Mouse (Mus musculus) Muller cell, postnatal 12 days (primary cell): Measurements from ENCODE around the gene Gm13276.
"Not testable (repeated sequence)": the region's sequence is repeated elsewhere in the genome, so short reads cannot be mapped to it uniquely, and the experiment has no call there.

Experiments used
- DNase-seq: peaks from one replicate; pipeline ENCODE4 v3.0.0-alpha.2; 2015; ENCODE audit errors: inconsistent ontology term

Gm13276 gene

DNA sequence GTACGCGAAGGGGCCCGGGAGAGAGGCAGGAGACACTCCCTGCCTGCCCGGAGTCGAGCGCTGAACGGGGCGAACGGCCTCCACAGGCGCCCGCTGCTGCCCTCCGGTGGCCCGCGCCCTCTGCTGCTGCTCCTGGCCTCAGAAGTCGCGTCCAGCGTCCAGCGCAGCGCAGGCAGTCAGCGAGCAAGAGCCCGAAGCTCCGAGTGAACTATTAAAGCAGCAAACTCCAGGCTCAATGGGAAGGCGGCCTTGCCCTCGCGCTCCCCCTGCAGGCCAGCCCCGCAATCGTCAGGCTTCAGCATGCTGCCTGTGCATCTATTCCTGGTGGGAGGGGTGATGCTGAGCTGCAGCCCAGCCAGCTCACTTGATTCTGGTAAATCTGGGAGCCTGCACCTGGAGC lies at the start of gene Gm13276:
Gm13276 (plus strand) TSS at position 301 of the 400 bp plus-strand sequence.
- DNase-seq: not testable (repeated sequence)

DNA sequence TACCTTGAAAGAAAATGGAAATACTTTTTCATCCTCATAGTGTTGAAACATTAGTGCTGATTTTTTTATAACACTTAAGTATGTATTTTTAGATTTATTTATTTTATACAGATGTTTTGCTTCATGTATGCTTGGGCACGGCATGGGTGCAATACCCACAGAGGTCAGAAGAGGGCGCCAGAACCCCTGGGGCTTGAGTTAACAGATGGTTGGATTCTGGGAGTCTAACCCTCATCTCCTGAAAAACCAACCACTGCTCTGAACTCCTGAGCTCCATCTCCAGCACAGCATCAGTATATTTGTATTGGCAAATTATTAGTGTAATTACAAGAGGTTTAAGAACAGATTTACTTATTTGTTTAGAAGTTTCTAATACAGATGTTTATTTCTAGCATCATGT lies 47.0 kb upstream of the Gm13276 start:
- peak; percentile 53 for DNase-seq

- no peak for DNase-seq
Measured at GRCm38 (mm10) chr4:88739036-88739435, 46.5 kb upstream of the Gm13276 start.

- DNase-seq: no peak
Measured at GRCm38 (mm10) chr4:88741426-88741825, 44.1 kb upstream of the Gm13276 start.

- no peak for DNase-seq
Measured at GRCm38 (mm10) chr4:88742771-88743371, 42.6 kb upstream of the Gm13276 start.

DNA sequence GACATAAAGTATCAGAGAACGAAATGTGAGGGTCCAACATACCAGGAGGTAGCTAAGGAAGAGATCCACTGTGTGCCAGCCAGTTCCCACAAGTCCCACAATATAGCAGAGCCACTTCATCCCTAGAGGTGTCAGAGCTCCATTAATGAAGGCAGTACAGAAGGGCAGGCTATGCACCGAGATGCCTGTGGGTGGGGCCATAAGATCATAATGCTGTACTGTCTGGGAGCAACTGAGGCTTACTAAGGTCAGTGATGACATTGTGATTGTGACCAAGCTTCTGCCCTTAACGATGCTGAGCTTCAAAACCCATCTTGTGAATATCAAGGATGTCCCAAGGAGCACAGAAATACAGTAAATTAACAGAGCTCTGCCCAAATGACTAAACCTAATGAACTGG lies 41.3 kb upstream of the Gm13276 start:
- no peak for DNase-seq

- DNase-seq: no peak
Measured at GRCm38 (mm10) chr4:88749926-88750325, 35.6 kb upstream of the Gm13276 start.

DNA sequence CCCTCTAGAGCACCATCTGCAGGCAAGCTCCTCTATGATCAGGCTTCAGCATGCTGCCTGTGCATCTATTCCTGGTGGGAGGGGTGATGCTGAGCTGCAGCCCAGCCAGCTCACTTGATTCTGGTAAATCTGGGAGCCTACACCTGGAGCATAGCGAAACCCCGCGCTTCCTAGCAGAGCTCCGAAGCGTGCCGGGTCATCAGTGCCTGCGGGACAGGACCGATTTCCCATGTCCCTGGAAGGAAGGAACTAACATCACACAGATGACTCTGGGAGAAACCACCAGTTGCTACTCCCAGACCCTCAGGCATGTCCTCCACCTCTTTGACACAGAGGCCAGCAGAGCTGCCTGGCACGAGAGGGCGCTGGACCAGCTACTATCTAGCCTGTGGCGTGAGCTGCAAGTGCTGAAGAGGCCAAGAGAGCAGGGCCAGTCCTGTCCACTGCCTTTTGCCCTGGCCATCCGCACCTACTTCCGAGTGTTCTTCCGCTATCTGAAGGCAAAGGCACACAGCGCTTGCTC lies 30.6 kb upstream of the Gm13276 start, which contains the start of gene Gm13271:
Gm13271 (plus strand) TSS at position 51 of the 523 bp plus-strand sequence.
- DNase-seq: not testable (repeated sequence)

DNA sequence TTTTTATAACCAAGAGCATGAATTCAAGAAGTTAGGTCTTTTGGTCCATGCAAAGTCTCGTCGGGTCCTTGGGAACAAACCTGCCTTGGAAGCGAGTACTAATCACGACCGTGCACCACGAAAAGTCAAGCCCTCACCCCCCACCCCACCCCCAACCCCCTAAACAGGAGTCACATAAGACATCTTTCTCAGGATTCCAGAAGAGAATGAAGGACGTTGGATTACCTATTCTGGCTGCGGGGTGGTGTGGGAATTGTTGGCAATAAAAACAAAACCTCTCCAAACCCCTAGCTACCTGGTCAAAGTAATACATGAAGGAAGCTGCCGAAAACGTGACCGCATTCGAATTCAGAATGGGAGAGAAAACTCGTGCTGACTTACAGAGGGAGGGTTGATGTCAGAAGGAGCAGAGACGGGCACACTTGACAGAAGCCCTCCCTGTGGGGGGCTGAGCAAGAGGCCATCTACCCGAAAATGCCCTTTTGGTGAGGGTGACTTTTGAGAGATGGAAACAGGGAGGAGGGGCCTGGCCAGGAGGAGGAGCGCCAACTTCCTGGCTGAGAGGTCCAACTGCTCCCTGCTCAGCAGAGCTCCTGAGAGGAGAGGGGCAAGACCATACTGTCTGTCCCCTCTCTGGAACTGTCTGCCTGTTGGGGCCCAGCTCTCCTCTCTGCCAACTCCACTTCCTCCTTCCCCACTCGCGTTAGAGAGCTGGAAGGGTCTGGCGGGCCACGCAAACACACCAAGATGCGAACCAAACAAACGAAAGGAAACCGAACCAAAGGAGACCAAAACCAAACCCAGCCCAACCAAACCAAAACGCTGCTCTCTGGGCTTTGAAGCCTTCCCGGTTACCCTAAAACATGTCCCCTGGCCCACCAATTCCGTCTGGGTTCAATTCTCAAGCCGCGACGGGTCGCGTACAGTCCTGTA lies 28.7 kb upstream of the Gm13276 start:
- DNase-seq: peak; percentile 47

DNA sequence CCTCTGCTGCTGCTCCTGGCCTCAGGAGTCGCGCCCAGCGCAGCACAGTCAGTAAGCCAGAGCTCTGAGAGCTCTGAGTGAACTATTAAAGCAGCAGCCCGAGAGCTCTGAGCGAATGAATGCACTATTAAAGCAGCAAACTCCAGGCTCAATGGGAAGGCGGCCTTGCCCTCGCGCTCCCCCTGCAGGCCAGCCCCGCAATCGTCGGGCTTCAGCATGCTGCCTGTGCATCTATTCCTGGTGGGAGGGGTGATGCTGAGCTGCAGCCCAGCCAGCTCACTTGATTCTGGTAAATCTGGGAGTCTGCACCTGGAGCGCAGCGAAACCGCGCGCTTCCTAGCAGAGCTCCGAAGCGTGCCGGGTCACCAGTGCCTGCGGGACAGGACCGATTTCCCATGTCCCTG lies 27.9 kb upstream of the Gm13276 start:
- peak; percentile 91 for DNase-seq

DNA sequence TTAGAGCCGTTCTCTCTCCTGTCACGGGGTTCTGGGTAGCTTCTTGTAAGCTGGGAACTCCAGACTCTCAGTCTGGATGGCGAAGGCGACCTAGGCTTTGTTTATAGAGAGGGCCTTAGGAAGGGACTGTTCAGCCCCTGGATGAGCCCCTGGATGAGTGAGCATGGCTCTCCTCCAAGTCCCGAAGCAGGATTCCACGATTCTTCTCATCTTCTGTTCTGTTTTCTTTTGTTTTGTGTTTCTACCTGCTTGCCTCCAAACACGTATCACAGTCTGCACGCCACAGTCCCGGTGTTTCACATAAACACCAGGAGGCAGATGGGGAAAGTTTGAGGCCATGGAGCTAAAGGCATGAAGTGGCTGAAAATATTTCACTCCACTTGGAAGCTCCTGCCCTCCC lies 26.8 kb upstream of the Gm13276 start:
- not testable (repeated sequence) for DNase-seq

DNA sequence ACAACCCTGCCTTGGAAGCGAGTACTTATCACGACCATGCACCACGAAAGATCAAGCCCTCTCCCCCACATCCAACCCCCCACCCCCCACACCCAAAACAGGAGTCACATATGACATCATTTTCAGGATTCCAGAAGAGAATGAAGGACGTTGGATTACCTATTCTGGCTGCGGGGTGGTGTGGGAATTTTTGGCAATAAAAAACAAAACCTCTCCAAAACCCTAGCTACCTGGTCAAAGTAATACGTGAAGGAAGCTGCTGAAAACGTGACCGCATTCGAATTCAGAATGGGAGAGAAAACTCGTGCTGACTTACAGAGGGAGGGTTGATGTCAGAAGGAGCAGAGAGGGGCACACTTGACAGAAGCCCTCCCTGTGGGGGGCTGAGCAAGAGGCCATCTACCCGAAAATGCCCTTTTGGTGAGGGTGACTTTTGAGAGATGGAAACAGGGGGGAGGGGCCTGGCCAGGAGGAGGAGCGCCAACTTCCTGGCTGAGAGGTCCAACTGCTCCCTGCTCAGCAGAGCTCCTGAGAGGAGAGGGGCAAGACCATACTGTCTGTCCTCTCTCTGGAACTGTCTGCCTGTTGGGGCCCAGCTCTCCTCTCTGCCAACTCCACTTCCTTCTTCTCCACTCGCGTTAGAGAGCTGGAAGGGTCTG lies 25.8 kb upstream of the Gm13276 start, which contains the start of gene Gm13283:
Gm13283 (plus strand) TSS at position 510 of the 659 bp plus-strand sequence.
- DNase-seq: not testable (repeated sequence)

DNA sequence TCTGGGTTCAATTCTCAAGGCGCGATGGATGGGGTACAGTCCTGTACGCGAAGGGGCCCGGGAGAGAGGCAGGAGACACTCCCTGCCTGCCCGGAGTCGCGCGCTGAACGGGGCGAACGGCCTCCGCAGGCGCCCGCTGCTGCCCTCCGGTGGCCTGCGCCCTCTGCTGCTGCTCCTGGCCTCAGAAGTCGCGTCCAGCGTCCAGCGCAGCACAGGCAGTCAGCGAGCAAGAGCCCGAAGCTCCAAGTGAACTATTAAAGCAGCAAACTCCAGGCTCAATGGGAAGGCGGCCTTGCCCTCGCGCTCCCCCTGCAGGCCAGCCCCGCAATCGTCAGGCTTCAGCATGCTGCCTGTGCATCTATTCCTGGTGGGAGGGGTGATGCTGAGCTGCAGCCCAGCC lies 25.1 kb upstream of the Gm13276 start:
- peak; percentile 74 for DNase-seq

DNA sequence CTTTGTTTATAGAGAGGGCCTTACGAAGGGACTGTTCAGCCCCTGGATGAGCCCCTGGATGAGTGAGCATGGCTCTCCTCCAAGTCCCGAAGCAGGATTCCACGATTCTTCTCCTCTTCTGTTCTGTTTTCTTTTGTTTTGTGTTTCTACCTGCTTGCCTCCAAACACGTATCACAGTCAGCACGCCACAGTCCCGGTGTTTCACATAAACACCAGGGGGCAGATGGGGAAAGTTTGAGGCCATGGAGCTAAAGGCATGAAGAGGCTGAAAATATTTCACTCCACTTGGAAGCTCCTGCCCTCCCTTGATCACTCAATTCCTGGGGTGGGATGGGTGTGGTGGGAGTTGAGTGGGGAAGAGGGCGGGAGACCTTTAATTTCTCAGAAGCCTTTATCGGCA lies 23.7 kb upstream of the Gm13276 start:
- DNase-seq: not testable (repeated sequence)

- DNase-seq: not testable (repeated sequence)
Measured at GRCm38 (mm10) chr4:88762341-88762740, 23.2 kb upstream of the Gm13276 start.

DNA sequence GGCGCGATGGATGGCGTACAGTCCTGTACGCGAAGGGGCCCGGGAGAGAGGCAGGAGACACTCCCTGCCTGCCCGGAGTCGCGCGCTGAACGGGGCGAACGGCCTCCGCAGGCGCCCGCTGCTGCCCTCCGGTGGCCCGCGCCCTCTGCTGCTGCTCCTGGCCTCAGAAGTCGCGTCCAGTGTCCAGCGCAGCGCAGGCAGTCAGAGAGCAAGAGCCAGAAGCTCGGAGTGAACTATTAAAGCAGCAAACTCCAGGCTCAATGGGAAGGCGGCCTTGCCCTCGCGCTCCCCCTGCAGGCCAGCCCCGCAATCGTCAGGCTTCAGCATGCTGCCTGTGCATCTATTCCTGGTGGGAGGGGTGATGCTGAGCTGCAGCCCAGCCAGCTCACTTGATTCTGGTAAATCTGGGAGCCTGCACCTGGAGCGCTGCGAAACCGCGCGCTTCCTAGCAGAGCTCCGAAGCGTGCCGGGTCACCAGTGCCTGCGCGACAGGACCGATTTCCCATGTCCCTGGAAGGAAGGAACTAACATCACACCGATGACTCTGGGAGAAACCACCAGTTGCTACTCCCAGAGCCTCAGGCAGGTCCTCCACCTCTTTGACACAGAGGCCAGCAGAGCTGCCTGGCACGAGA lies 22.0 kb upstream of the Gm13276 start:
- peak; percentile 76 for DNase-seq

GRCm38 (mm10) chr4:88773534-88773933 lies 12.0 kb upstream of the Gm13276 start, which contains the start of gene Gm13290:
Gm13290 (plus strand) TSS chr4:88773834.
- not testable (repeated sequence) for DNase-seq

GRCm38 (mm10) chr4:88776622-88777021 lies 8.9 kb upstream of the Gm13276 start, which contains the start of gene Gm13289:
Gm13289 (plus strand) TSS chr4:88776922.
- not testable (repeated sequence) for DNase-seq

DNA sequence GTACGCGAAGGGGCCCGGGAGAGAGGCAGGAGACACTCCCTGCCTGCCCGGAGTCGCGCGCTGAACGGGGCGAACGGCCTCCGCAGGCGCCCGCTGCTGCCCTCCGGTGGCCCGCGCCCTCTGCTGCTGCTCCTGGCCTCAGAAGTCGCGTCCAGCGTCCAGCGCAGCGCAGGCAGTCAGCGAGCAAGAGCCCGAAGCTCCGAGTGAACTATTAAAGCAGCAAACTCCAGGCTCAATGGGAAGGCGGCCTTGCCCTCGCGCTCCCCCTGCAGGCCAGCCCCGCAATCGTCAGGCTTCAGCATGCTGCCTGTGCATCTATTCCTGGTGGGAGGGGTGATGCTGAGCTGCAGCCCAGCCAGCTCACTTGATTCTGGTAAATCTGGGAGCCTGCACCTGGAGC lies 6.0 kb upstream of the Gm13276 start, which contains the start of gene Gm13272:
Gm13272 (plus strand) TSS at position 301 of the 400 bp plus-strand sequence.
- not testable (repeated sequence) for DNase-seq

DNA sequence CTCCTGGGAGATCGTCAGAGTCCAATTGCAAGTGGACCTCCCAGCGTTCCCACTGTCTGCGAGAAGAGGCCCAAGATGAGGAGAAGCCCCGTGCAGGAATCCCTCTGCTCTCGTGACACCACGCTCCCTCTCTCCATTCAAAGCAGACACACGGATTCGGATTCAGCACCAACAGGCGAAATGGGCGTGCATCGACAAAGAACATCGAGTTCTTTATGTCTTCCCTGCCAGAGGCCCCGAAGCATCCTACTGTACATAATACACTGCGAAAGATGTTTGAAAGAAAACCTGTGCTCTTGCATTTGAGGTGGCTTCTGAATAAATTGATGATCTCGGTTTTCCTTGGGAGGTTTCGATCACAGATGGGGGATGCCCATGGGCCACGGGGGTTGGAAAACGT lies 5.2 kb upstream of the Gm13276 start:
- not testable (repeated sequence) for DNase-seq

GRCm38 (mm10) chr4:88781831-88782230 lies 3.7 kb upstream of the Gm13276 start, which contains the start of gene Ifnz:
Ifnz (plus strand) TSS chr4:88782131.
- not testable (repeated sequence) for DNase-seq
